Mouse (Mus musculus): ENCODE results near the gene Txndc17. TPM values are rescaled to one million over a fixed set of nuclear protein-coding genes. Genes with fewer than 3 reads are reported as not detected.
A peak's percentile ranks its signal among the peaks of the same experiment; 100 is the strongest.
"Not testable (repeated sequence)": the region's sequence is repeated elsewhere in the genome, so short reads cannot be mapped to it uniquely, and the experiment has no call there.

Txndc17 gene
- 67.1 and 69.1 TPM in 2 replicates for polyA plus RNA-seq (2015; fragmentation: Nextera tagmentation; extraction: Ambion mirVana)

GRCm38 (mm10) chr11:72207204-72207833 is at the start of gene Txndc17, which contains the start of gene 4933427D14Rik:
Gene Txndc17, plus strand, starts transcription at chr11:72207547.
Gene 4933427D14Rik, minus strand, starts transcription at chr11:72207459.
- Histone ChIP-seq H3K4me3 (replicated peaks) (peak within 1 kb of the TSS; percentile 80), H3K36me3 (replicated peaks) (peaks cover 30% of the 10 kb centered on the region), H3K4me2 (peak within 1 kb of the TSS; percentile 94), H3K9ac (peak within 1 kb of the TSS; percentile 78), H3K27me3 (no peaks in the 10 kb centered on the region), H3K9me3 (replicated peaks) (no peaks in the 10 kb centered on the region), H3K27ac (replicated peaks) (peak within 1 kb of the TSS; percentile 58), H3K4me1 (replicated peaks) (peaks cover 27% of the 10 kb centered on the region)
- ATAC-seq (ENCODE audit: insufficient read depth): peak; percentile 91
- under 1% methylated on average over 42 of the region's 42 CpGs for WGBS (ENCODE audit: insufficient replicate concordance)

DNA sequence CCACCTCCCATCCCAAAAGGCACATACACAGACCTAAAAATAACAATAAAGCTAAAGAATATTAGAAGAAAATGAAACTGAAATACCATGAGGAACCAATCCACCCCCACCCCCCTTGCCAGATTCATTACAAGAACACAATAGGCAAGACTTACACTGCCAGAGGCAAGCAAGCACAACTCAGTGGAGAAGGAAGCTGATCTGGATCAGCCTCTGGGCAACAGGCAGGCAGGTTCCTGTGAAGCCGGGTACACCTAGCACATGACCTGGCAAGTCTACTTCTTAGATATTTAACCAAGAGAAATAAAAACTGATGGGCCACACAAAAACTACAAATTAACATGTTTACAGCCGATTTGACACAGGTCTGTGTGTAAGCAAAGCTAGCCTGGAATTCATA is 44.1 kb upstream of the Txndc17 start:
- no peak overlapping the region for H3K4me3 ChIP-seq (replicated peaks)
- no peaks in the 10 kb centered on the region for H3K27me3 ChIP-seq
- no peak overlapping the region for H3K4me2 ChIP-seq
- H3K4me1 ChIP-seq (replicated peaks): no peaks in the 10 kb centered on the region
- no peaks in the 10 kb centered on the region for H3K9me3 ChIP-seq (replicated peaks)
- peaks cover 9% of the 10 kb centered on the region; the same call in 1 of the 2 replicates for H3K36me3 ChIP-seq (replicated peaks)
- 66% methylated on average over 2 of the region's 2 CpGs for WGBS (ENCODE audit: insufficient replicate concordance)
- H3K27ac ChIP-seq (replicated peaks): no peak overlapping the region
- no peak for ATAC-seq (ENCODE audit: insufficient read depth)
- H3K9ac ChIP-seq: no peak overlapping the region

DNA sequence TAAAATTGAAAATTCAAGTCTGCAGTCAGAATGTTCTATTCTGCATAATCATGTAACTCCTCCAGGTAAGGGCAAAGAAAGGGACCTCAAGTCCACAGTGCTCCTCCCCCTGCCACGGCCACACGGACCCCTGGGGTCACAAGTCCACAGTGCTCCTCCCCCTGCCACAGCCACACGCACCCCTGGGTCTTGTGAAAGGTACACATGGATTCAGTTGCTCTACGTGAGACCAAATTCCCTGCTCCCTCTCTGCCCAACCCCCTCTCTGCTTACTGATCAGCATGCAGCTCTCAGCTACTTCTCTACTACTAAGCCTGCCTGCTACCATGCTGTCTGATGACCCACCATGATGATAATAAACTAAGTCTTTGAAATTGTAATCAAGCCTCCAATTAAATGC is 37.5 kb upstream of the Txndc17 start:
- ATAC-seq (ENCODE audit: insufficient read depth): no peak
- Histone ChIP-seq H3K27me3 (no peaks in the 10 kb centered on the region), H3K27ac (replicated peaks) (no peak overlapping the region), H3K36me3 (replicated peaks) (peaks cover 18% of the 10 kb centered on the region), H3K9me3 (replicated peaks) (no peaks in the 10 kb centered on the region), H3K4me1 (replicated peaks) (no peaks in the 10 kb centered on the region), H3K9ac (no peak overlapping the region), H3K4me2 (no peak overlapping the region), H3K4me3 (replicated peaks) (no peak overlapping the region)
- 78% methylated on average over 4 of the region's 4 CpGs for WGBS (ENCODE audit: insufficient replicate concordance)

- not testable (repeated sequence) for H3K27me3 ChIP-seq; ATAC-seq (ENCODE audit: insufficient read depth); H3K9ac ChIP-seq; H3K9me3 ChIP-seq (replicated peaks); H3K4me1 ChIP-seq (replicated peaks); H3K4me2 ChIP-seq; H3K27ac ChIP-seq (replicated peaks); H3K4me3 ChIP-seq (replicated peaks)
- WGBS (ENCODE audit: insufficient replicate concordance): 60% methylated on average over 4 of the region's 4 CpGs
- peaks cover 24% of the 10 kb centered on the region for H3K36me3 ChIP-seq (replicated peaks)
Measured at GRCm38 (mm10) chr11:72171906-72172305, 35.4 kb upstream of the Txndc17 start.

- WGBS (ENCODE audit: insufficient replicate concordance): 73% methylated on average over 5 of the region's 5 CpGs
- peaks cover 31% of the 10 kb centered on the region for H3K36me3 ChIP-seq (replicated peaks)
- no peaks in the 10 kb centered on the region for H3K9me3 ChIP-seq (replicated peaks)
- H3K27ac ChIP-seq (replicated peaks): no peak overlapping the region
- no peak overlapping the region for H3K4me3 ChIP-seq (replicated peaks)
- no peaks in the 10 kb centered on the region for H3K4me1 ChIP-seq (replicated peaks)
- H3K4me2 ChIP-seq: no peak overlapping the region
- H3K9ac ChIP-seq: no peak overlapping the region
- H3K27me3 ChIP-seq: no peaks in the 10 kb centered on the region
- ATAC-seq (ENCODE audit: insufficient read depth): no peak
Measured at GRCm38 (mm10) chr11:72173506-72173905, 33.8 kb upstream of the Txndc17 start.

GRCm38 (mm10) chr11:72174721-72175120 is 32.6 kb upstream of the Txndc17 start:
- ATAC-seq (ENCODE audit: insufficient read depth): no peak
- H3K36me3 ChIP-seq (replicated peaks): peaks cover 31% of the 10 kb centered on the region

GRCm38 (mm10) chr11:72175966-72176365 is 31.4 kb upstream of the Txndc17 start:
- Histone ChIP-seq H3K36me3 (replicated peaks) (peaks cover 31% of the 10 kb centered on the region), H3K4me1 (replicated peaks) (no peaks in the 10 kb centered on the region), H3K27me3 (no peaks in the 10 kb centered on the region), H3K9ac (no peak overlapping the region), H3K27ac (replicated peaks) (no peak overlapping the region), H3K9me3 (replicated peaks) (no peaks in the 10 kb centered on the region), H3K4me2 (no peak overlapping the region), H3K4me3 (replicated peaks) (no peak overlapping the region)
- WGBS (ENCODE audit: insufficient replicate concordance): 72% methylated on average over 5 of the region's 5 CpGs
- ATAC-seq (ENCODE audit: insufficient read depth): no peak

More at GRCm38 (mm10) chr11:72174721-72175120, 32.6 kb upstream of the Txndc17 start:
- H3K4me1 ChIP-seq (replicated peaks): no peaks in the 10 kb centered on the region
- 71% methylated on average over 6 of the region's 6 CpGs for WGBS (ENCODE audit: insufficient replicate concordance)
- no peaks in the 10 kb centered on the region for H3K27me3 ChIP-seq
- H3K9me3 ChIP-seq (replicated peaks): no peaks in the 10 kb centered on the region
- no peak overlapping the region for H3K4me2 ChIP-seq
- H3K9ac ChIP-seq: no peak overlapping the region
- no peak overlapping the region for H3K27ac ChIP-seq (replicated peaks)
- no peak overlapping the region for H3K4me3 ChIP-seq (replicated peaks)

DNA sequence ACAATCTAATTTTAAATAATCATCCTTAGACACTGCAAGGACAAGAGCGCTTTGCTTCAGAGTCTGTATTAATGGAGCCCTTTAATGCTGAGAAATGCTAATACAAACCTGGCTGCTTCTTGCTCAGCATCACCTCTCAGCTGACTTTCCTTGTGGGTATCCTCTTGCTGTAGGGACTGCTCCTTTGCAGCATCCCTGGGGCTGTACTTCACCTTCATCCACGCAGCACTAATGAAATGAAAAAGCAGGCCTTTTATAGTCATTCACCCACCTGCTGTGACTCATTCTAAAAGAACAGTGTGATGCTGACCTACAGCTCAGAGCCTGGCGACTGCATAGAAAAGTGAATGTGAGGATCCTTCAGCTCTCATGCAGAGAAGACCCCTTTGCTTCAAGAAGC is 30.8 kb upstream of the Txndc17 start:
- Histone ChIP-seq H3K27me3 (no peaks in the 10 kb centered on the region), H3K9me3 (replicated peaks) (no peaks in the 10 kb centered on the region), H3K4me3 (replicated peaks) (no peak overlapping the region), H3K4me1 (replicated peaks) (no peaks in the 10 kb centered on the region), H3K27ac (replicated peaks) (no peak overlapping the region), H3K9ac (no peak overlapping the region), H3K36me3 (replicated peaks) (peaks cover 32% of the 10 kb centered on the region), H3K4me2 (no peak overlapping the region)
- 73% methylated on average over 3 of the region's 3 CpGs for WGBS (ENCODE audit: insufficient replicate concordance)
- ATAC-seq (ENCODE audit: insufficient read depth): no peak

GRCm38 (mm10) chr11:72180556-72180955 is 26.8 kb upstream of the Txndc17 start:
- Histone ChIP-seq H3K27me3 (no peaks in the 10 kb centered on the region), H3K4me3 (replicated peaks) (no peak overlapping the region), H3K9ac (no peak overlapping the region), H3K27ac (replicated peaks) (no peak overlapping the region), H3K9me3 (replicated peaks) (no peaks in the 10 kb centered on the region), H3K4me1 (replicated peaks) (no peaks in the 10 kb centered on the region), H3K36me3 (replicated peaks) (peaks cover 18% of the 10 kb centered on the region), H3K4me2 (no peak overlapping the region)
- ATAC-seq (ENCODE audit: insufficient read depth): no peak
- WGBS (ENCODE audit: insufficient replicate concordance): 71% methylated on average over 5 of the region's 5 CpGs

DNA sequence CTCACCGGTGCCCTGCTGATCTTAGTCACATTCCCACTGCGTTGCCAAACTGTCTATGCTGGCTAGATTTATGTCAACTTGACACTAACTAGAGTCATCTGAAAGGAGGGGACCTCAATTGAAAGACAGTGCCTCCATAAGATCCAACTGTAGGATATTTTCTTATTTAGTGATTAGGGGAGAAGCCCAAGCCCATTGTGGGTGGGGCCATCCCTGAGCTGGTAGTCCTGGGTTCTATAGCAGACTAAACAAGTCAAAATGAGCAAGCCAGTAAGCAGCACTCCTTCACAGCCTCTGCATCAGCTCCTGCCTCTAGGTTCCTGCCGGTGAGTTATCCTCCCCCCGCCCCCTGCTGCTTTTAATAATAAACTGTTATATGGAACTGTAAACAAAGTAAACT is 26.2 kb upstream of the Txndc17 start:
- WGBS (ENCODE audit: insufficient replicate concordance): 79% methylated on average over 4 of the region's 4 CpGs

DNA sequence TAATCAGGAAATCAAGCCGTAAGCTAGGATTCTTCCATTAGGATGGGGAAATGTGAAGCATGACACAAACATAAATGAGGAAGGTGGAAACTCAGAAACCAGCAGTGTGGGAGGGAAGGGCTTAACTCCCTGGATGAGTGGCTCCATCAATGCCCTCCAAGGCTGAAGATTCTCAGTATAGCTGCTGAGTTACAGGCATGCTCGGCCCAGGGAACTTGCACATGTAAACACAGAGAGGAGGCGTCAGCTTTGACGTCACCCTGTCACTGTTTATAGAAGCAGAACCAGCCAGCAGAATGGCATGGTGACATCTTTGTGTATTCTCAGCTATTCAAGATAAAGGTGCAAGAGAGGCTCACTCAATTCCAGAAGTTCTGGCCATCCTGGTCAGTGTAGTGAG is 23.1 kb upstream of the Txndc17 start:
- no peak for ATAC-seq (ENCODE audit: insufficient read depth)

More for the DNA sequence above, 26.2 kb upstream of the Txndc17 start:
- H3K27me3 ChIP-seq: no peaks in the 10 kb centered on the region
- H3K27ac ChIP-seq (replicated peaks): no peak overlapping the region
- ATAC-seq (ENCODE audit: insufficient read depth): no peak
- H3K9ac ChIP-seq: no peak overlapping the region
- no peaks in the 10 kb centered on the region for H3K4me1 ChIP-seq (replicated peaks)
- no peak overlapping the region for H3K4me2 ChIP-seq
- H3K4me3 ChIP-seq (replicated peaks): no peak overlapping the region
- H3K36me3 ChIP-seq (replicated peaks): peaks cover 13% of the 10 kb centered on the region; the same call in 1 of the 2 replicates
- H3K9me3 ChIP-seq (replicated peaks): no peaks in the 10 kb centered on the region

DNA sequence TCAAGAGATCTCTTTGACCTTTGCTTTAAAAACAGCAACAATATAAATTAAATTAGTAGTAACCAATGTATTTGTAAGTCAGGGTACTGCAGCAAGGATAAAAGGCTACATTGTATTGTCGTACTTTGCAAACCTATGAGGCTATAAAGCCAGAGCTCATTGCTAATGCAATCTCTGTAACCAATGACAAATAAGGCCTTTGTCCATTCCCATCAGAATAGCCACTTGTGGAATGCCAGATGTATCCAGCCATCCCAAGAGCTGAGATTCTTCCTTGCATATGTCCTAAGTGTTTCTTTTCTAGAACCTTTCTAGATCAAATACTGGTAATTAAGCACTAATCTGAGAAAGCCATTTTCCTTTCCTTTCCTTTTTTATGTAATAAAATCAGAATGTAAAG is 16.5 kb upstream of the Txndc17 start:
- no peaks in the 10 kb centered on the region for H3K27me3 ChIP-seq
- no peak overlapping the region for H3K4me2 ChIP-seq
- no peak overlapping the region for H3K9ac ChIP-seq
- H3K9me3 ChIP-seq (replicated peaks): no peaks in the 10 kb centered on the region
- 69% methylated on average over 1 of the region's 1 CpGs for WGBS (ENCODE audit: insufficient replicate concordance)
- H3K36me3 ChIP-seq (replicated peaks): peaks cover 19% of the 10 kb centered on the region; the same call in 1 of the 2 replicates
- H3K27ac ChIP-seq (replicated peaks): no peak overlapping the region
- H3K4me3 ChIP-seq (replicated peaks): no peak overlapping the region
- no peaks in the 10 kb centered on the region for H3K4me1 ChIP-seq (replicated peaks)
- ATAC-seq (ENCODE audit: insufficient read depth): no peak

More for the DNA sequence above, 23.1 kb upstream of the Txndc17 start:
- no peaks in the 10 kb centered on the region for H3K9me3 ChIP-seq (replicated peaks)
- H3K27me3 ChIP-seq: no peaks in the 10 kb centered on the region
- H3K9ac ChIP-seq: no peak overlapping the region
- no peaks in the 10 kb centered on the region for H3K4me1 ChIP-seq (replicated peaks)
- 65% methylated on average over 4 of the region's 4 CpGs for WGBS (ENCODE audit: insufficient replicate concordance)
- H3K27ac ChIP-seq (replicated peaks): no peak overlapping the region
- H3K4me2 ChIP-seq: no peak overlapping the region
- no peak overlapping the region for H3K4me3 ChIP-seq (replicated peaks)
- peaks cover 13% of the 10 kb centered on the region for H3K36me3 ChIP-seq (replicated peaks)
